Mouse (Mus musculus) midbrain, postnatal 0 days (tissue): ENCODE measurements around the gene Btbd11. TPM values are rescaled to one million over a fixed set of nuclear protein-coding genes. Genes with fewer than 3 reads are reported as not detected.
A peak's percentile ranks its signal among the peaks of the same experiment; 100 is the strongest.

Source experiments
- ATAC-seq: fragments of 200-750 bp; cut with Nextera tagmentation; 2 replicates; pipeline ENCODE4 v1.8.0; 2017; ENCODE audit warnings: moderate number of reproducible peaks, mild to moderate bottlenecking, moderate TSS enrichment, moderate library complexity; ENCODE audit not compliant: low FRiP score
- DNase-seq: peaks from one replicate; pipeline ENCODE4 v3.0.0-alpha.2; 2015; ENCODE audit warnings: low spot score
- H3K27ac ChIP-seq: fragments of 300-500 bp; sonication (generic); 2 replicates; pipeline ENCODE4 v1.5.1; 2014; ENCODE audit warnings: low read depth, mild to moderate bottlenecking, low read length, mixed read lengths
- H3K27me3 ChIP-seq: fragments of 300-500 bp; sonication (generic); 2 replicates; pipeline ENCODE4 v1.6.1; 2014; ENCODE audit warnings: low read length, control low read depth, mixed read lengths; ENCODE audit not compliant: insufficient read depth
- H3K36me3 ChIP-seq: fragments of 300-500 bp; sonication (generic); 2 replicates; pipeline ENCODE4 v1.6.1; 2014; ENCODE audit warnings: low read length, control low read depth, mixed read lengths; ENCODE audit not compliant: insufficient read depth
- H3K4me1 ChIP-seq: fragments of 300-500 bp; sonication (generic); 2 replicates; pipeline ENCODE4 v1.6.1; 2014; ENCODE audit warnings: mild to moderate bottlenecking, control low read depth, antibody characterized with exemption, low read length, mixed read lengths; ENCODE audit not compliant: insufficient read depth
- H3K4me2 ChIP-seq: fragments of 300-500 bp; sonication (generic); 2 replicates; pipeline ENCODE4 v1.6.1; 2014; ENCODE audit warnings: low read depth, mild to moderate bottlenecking, low read length, mixed read lengths; ENCODE audit not compliant: poor library complexity, severe bottlenecking
- H3K4me3 ChIP-seq: fragments of 300-500 bp; sonication (generic); 2 replicates; pipeline ENCODE4 v1.5.1; 2014; ENCODE audit warnings: low read depth, mild to moderate bottlenecking, low read length, moderate library complexity
- H3K9ac ChIP-seq: fragments of 300-500 bp; sonication (generic); replicated peaks from 2 replicates; pipeline ENCODE4 v1.6.1; 2014; ENCODE audit warnings: mild to moderate bottlenecking, low read length, moderate library complexity, mixed read lengths; ENCODE audit not compliant: poor library complexity, severe bottlenecking
- H3K9me3 ChIP-seq: fragments of 300-500 bp; sonication (generic); 2 replicates; pipeline ENCODE4 v1.6.1; 2016; ENCODE audit warnings: low read length, control low read depth
- CTCF ChIP-seq: IDR thresholded peaks from 2 replicates; pipeline ENCODE4 v1.5.1; 2016; ENCODE audit warnings: antibody characterized with exemption, mild to moderate bottlenecking
- WGBS: fragments of 180-500 bp; shearing (Covaris S2); extraction: QIAGEN DNeasy Blood & Tissue Kit; methylation state at CpG from one replicate; pipeline ENCODE4 v1.1.7; 2014; 5-methylcytosine and 5-hydroxymethylcytosine counted together
- polyA plus RNA-seq: library from polyadenylated mRNA; unstranded; fragments of >200 nt; fragmentation: Nextera tagmentation; extraction: Ambion mirVana; gene quantifications from 2 replicates; pipeline ENCODE4 v1.2.1, GENCODE M21; 2015
- total RNA-seq: library from RNA; depleted of rRNA; stranded (reverse); fragments of >200 nt; gene quantifications from 2 replicates; pipeline ENCODE4 v1.2.3, GENCODE M21; 2014

Gene Btbd11
- total and polyA plus RNA-seq, 2 experiments from 2014 or later, result 17.1 to 47.4 TPM

- no peaks in the 10 kb centered on the region for H3K27me3 ChIP-seq
- no peak for TF ChIP-seq CTCF
- WGBS, result 85% methylated on average over 13 of the region's 13 CpGs
These were observed 192.2 kb downstream of the Btbd11 start for GRCm38 (mm10) chr10:85578571-85579465.

GRCm38 (mm10) chr10:85587758-85588157 lies 201.1 kb downstream of the Btbd11 start:
- Histone ChIP-seq H3K4me2 (no peak overlapping the region), H3K9ac (no peak overlapping the region), H3K27me3 (no peaks in the 10 kb centered on the region), H3K4me1 (0 out of 2 replicates have a peak, but pooled peaks cover 4% of the 10 kb centered on the region), H3K27ac (no peak overlapping the region), H3K4me3 (no peak overlapping the region), H3K36me3 (no peaks in the 10 kb centered on the region), H3K9me3 (no peaks in the 10 kb centered on the region)
- ATAC-seq (no peak), DNase-seq (no peak)
- TF ChIP-seq CTCF, result no peak
- 93% methylated on average over 3 of the region's 3 CpGs for WGBS

More at GRCm38 (mm10) chr10:85578571-85579465, 192.2 kb downstream of the Btbd11 start:
- H3K9ac ChIP-seq, result no peak overlapping the region
- DNase-seq, result no peak
- no peak overlapping the region for H3K27ac ChIP-seq
- H3K4me3 ChIP-seq, result no peak overlapping the region
- no peaks in the 10 kb centered on the region for H3K4me1 ChIP-seq
- no peaks in the 10 kb centered on the region for H3K9me3 ChIP-seq
- ATAC-seq, result no peak
- no peak overlapping the region for H3K4me2 ChIP-seq
- H3K36me3 ChIP-seq, result no peaks in the 10 kb centered on the region

GRCm38 (mm10) chr10:85590043-85590442 lies 203.4 kb downstream of the Btbd11 start:
- no peak overlapping the region for H3K4me3 ChIP-seq
- no peaks in the 10 kb centered on the region for H3K27me3 ChIP-seq
- 94% methylated on average over 2 of the region's 2 CpGs for WGBS
- DNase-seq (no peak), ATAC-seq (no peak)
- H3K4me1 ChIP-seq, result 0 out of 2 replicates have a peak, but pooled peaks cover 4% of the 10 kb centered on the region
- H3K9ac ChIP-seq, result no peak overlapping the region
- no peak overlapping the region for H3K27ac ChIP-seq
- no peak for TF ChIP-seq CTCF
- no peaks in the 10 kb centered on the region for H3K36me3 ChIP-seq
- no peak overlapping the region for H3K4me2 ChIP-seq
- H3K9me3 ChIP-seq, result no peaks in the 10 kb centered on the region

- Histone ChIP-seq H3K9ac (no peak overlapping the region), H3K27me3 (no peaks in the 10 kb centered on the region), H3K4me2 (no peak overlapping the region), H3K9me3 (no peaks in the 10 kb centered on the region), H3K27ac (no peak overlapping the region), H3K4me3 (no peak overlapping the region), H3K4me1 (0 out of 2 replicates have a peak, but pooled peaks cover 4% of the 10 kb centered on the region), H3K36me3 (no peaks in the 10 kb centered on the region)
- no peak for ATAC-seq
- DNase-seq, result no peak
- 92% methylated on average over 2 of the region's 2 CpGs for WGBS
- no peak for TF ChIP-seq CTCF
These were observed 204.7 kb downstream of the Btbd11 start for GRCm38 (mm10) chr10:85591296-85591695.

- Histone ChIP-seq H3K27ac (no peak overlapping the region), H3K36me3 (no peaks in the 10 kb centered on the region), H3K9ac (no peak overlapping the region), H3K9me3 (no peaks in the 10 kb centered on the region), H3K4me2 (no peak overlapping the region), H3K4me3 (no peak overlapping the region), H3K27me3 (no peaks in the 10 kb centered on the region), H3K4me1 (0 out of 2 replicates have a peak, but pooled peaks cover 4% of the 10 kb centered on the region)
- DNase-seq (peak; percentile 71), ATAC-seq (no peak)
- WGBS, result 35% methylated on average over 6 of the region's 6 CpGs
- TF ChIP-seq CTCF, result no peak
These were observed 205.4 kb downstream of the Btbd11 start for GRCm38 (mm10) chr10:85591986-85592385.

- ATAC-seq (no peak), DNase-seq (no peak)
- no peak overlapping the region for H3K27ac ChIP-seq
- no peak overlapping the region for H3K9ac ChIP-seq
- no peak overlapping the region for H3K4me2 ChIP-seq
- no peaks in the 10 kb centered on the region for H3K36me3 ChIP-seq
- no peaks in the 10 kb centered on the region for H3K27me3 ChIP-seq
- no peak overlapping the region for H3K4me3 ChIP-seq
- no peaks in the 10 kb centered on the region for H3K9me3 ChIP-seq
- 93% methylated on average over 5 of the region's 5 CpGs for WGBS
- TF ChIP-seq CTCF, result no peak
- H3K4me1 ChIP-seq, result peaks cover 11% of the 10 kb centered on the region
These were observed 209.7 kb downstream of the Btbd11 start for GRCm38 (mm10) chr10:85596301-85596700.
